27 mouse cellular contexts compared by ENCODE assay signal in genomic region chr6:140501841-140502240, GRCm38 (mm10).
DNase-seq lines count a peak whose midpoint lies in the region; ATAC-seq lines count a peak whose summit lies in the region.
"Had no signal": no experiment of that assay in that cellular context is flagged by ENCODE, and none has a peak within 500 bp of the region (broad histone marks: within the 10 kb centered on the region; RNA-seq: fewer than 3 reads in every experiment).

No protein-coding gene starts in this region.

- H3K9ac ChIP-seq in midbrain, embryonic 14.5 days (replicated peaks; ENCODE audit: low read length): no peak overlapping the region
- H3K9ac ChIP-seq in midbrain, embryonic 11.5 days (ENCODE audit: low read length): no peak overlapping the region
- H3K9ac ChIP-seq in limb, embryonic 12.5 days (replicated peaks): no peak overlapping the region
- H3K9ac ChIP-seq: embryonic facial prominence, embryonic 13.5 days; forebrain, embryonic 13.5 days; heart, embryonic 12.5 days; heart, embryonic 15.5 days; hindbrain, embryonic 13.5 days; intestine, embryonic 15.5 days had no signal

- 86% methylated on average over 7 of the region's 7 CpGs for WGBS in midbrain, embryonic 14.5 days
- WGBS in midbrain, embryonic 11.5 days: 92% methylated on average over 7 of the region's 7 CpGs
- WGBS in limb, embryonic 12.5 days: 68% methylated on average over 7 of the region's 7 CpGs

- H3K4me2 ChIP-seq in midbrain, embryonic 14.5 days (ENCODE audit: low read length): no peak overlapping the region
- H3K4me2 ChIP-seq in midbrain, embryonic 11.5 days: no peak overlapping the region
- H3K4me2 ChIP-seq in limb, embryonic 12.5 days: no peak overlapping the region
- H3K4me2 ChIP-seq: embryonic facial prominence, embryonic 13.5 days; forebrain, embryonic 13.5 days; heart, embryonic 12.5 days; heart, embryonic 15.5 days; hindbrain, embryonic 13.5 days; intestine, embryonic 15.5 days had no signal

- H3K9me3 ChIP-seq in midbrain, embryonic 14.5 days (ENCODE audit: control insufficient read depth, low read length): no peaks in the 10 kb centered on the region
- H3K9me3 ChIP-seq in midbrain, embryonic 11.5 days (ENCODE audit: control insufficient read depth, low read length): no peaks in the 10 kb centered on the region
- no peaks in the 10 kb centered on the region for H3K9me3 ChIP-seq in limb, embryonic 12.5 days
- H3K9me3 ChIP-seq: embryonic facial prominence, embryonic 13.5 days; forebrain, embryonic 13.5 days; heart, embryonic 12.5 days; heart, embryonic 15.5 days; hindbrain, embryonic 10.5 days; hindbrain, embryonic 13.5 days; intestine, embryonic 15.5 days had no signal

- DNase-seq in midbrain, embryonic 14.5 days: no peak
- DNase-seq in midbrain, embryonic 11.5 days (ENCODE audit: low spot score, missing footprints): no peak
- DNase-seq in ES-CJ7 (ENCODE audit: low read depth, low spot score): peak; percentile 57
- DNase-seq in R1 (ENCODE audit: low read depth, low spot score): peak; percentile 81
- DNase-seq in embryo, embryonic 11 days: no peak
- DNase-seq: adrenal gland, adult 2 months; adrenal gland, postnatal 14 days; cerebellum, adult 11 months; cerebellum, adult 8-10 months; cerebellum, postnatal 10 days; gastrocnemius, postnatal 10 days; gastrocnemius, postnatal 36 days; heart, postnatal 10 days; heart, postnatal 36 days had no signal

- H3K4me1 ChIP-seq in midbrain, embryonic 14.5 days (ENCODE audit: control insufficient read depth, insufficient read depth, low read length): no peaks in the 10 kb centered on the region
- no peaks in the 10 kb centered on the region for H3K4me1 ChIP-seq in midbrain, embryonic 11.5 days (ENCODE audit: control insufficient read depth, insufficient read depth, low read length)
- peaks cover 20% of the 10 kb centered on the region for H3K4me1 ChIP-seq in limb, embryonic 12.5 days (replicated peaks)
- H3K4me1 ChIP-seq: hindbrain, embryonic 10.5 days had no signal

- H3K4me3 ChIP-seq in midbrain, embryonic 14.5 days (replicated peaks; ENCODE audit: low read depth, low read length): no peak overlapping the region
- H3K4me3 ChIP-seq in midbrain, embryonic 11.5 days (ENCODE audit: low read depth, low read length): no peak overlapping the region
- H3K4me3 ChIP-seq in limb, embryonic 12.5 days (replicated peaks): no peak overlapping the region
- H3K4me3 ChIP-seq: embryonic facial prominence, embryonic 13.5 days; erythroblast, embryonic 14.5 days; forebrain, embryonic 13.5 days; heart, embryonic 12.5 days; heart, embryonic 15.5 days; hindbrain, embryonic 10.5 days; hindbrain, embryonic 13.5 days; intestine, embryonic 15.5 days had no signal

- H3K36me3 ChIP-seq in midbrain, embryonic 14.5 days (ENCODE audit: control insufficient read depth, insufficient read depth, low read length): no peaks in the 10 kb centered on the region
- peaks cover 3% of the 10 kb centered on the region; the same call in 1 of the 2 replicates for H3K36me3 ChIP-seq in midbrain, embryonic 11.5 days (ENCODE audit: control insufficient read depth, insufficient read depth, low read length)
- H3K36me3 ChIP-seq in limb, embryonic 12.5 days: 0 out of 2 replicates have a peak, but pooled peaks cover 5% of the 10 kb centered on the region
- H3K36me3 ChIP-seq: heart, embryonic 12.5 days; heart, embryonic 15.5 days; intestine, embryonic 15.5 days had no signal

- no peak for ATAC-seq in midbrain, embryonic 14.5 days (ENCODE audit: low FRiP score, low TSS enrichment)
- ATAC-seq in midbrain, embryonic 11.5 days (ENCODE audit: low FRiP score): no peak
- ATAC-seq in limb, embryonic 12.5 days (ENCODE audit: insufficient number of reproducible peaks, insufficient read depth, low FRiP score, low TSS enrichment, low read depth): peak; percentile 38; the same call in 1 of the 2 replicates
- ATAC-seq in megakaryocyte-erythroid progenitor cell, adult 5-6 weeks (replicated peaks; ENCODE audit: low FRiP score, low TSS enrichment, poor library complexity, severe bottlenecking): no peak
- ATAC-seq: CD4-positive, CD25-positive, alpha-beta regulatory T cell, adult 4 months; forebrain, embryonic 13.5 days; forebrain, embryonic 16.5 days; hindbrain, embryonic 16.5 days; intestine, embryonic 15.5 days had no signal

- H3K27ac ChIP-seq in midbrain, embryonic 14.5 days (replicated peaks; ENCODE audit: low read depth, low read length): 0 out of 2 replicates have a peak overlapping the region, but pooled peaks have one; percentile 32
- H3K27ac ChIP-seq in midbrain, embryonic 11.5 days (ENCODE audit: low read depth, low read length): no peak overlapping the region
- H3K27ac ChIP-seq in limb, embryonic 12.5 days: no peak overlapping the region
- H3K27ac ChIP-seq: embryonic facial prominence, embryonic 13.5 days; forebrain, embryonic 13.5 days; heart, embryonic 15.5 days; hindbrain, embryonic 10.5 days; hindbrain, embryonic 13.5 days; intestine, embryonic 15.5 days had no signal

- H3K27me3 ChIP-seq in midbrain, embryonic 14.5 days (ENCODE audit: control insufficient read depth, insufficient read depth, low read length): no peaks in the 10 kb centered on the region
- no peaks in the 10 kb centered on the region for H3K27me3 ChIP-seq in midbrain, embryonic 11.5 days (ENCODE audit: control insufficient read depth, insufficient read depth, low read length)
- no peaks in the 10 kb centered on the region for H3K27me3 ChIP-seq in limb, embryonic 12.5 days
- H3K27me3 ChIP-seq: embryonic facial prominence, embryonic 13.5 days; forebrain, embryonic 13.5 days; heart, embryonic 12.5 days; heart, embryonic 15.5 days; hindbrain, embryonic 13.5 days; intestine, embryonic 15.5 days had no signal

Comparison
In these comparisons a context has a peak if more than half of its experiments do, and no peak if none do; other contexts are left out.
1. DNase-seq: peak in ES-CJ7 (single experiment) and R1 (single experiment); none in midbrain, embryonic 14.5 days (single experiment), midbrain, embryonic 11.5 days (single experiment) and embryo, embryonic 11 days (single experiment).